Mouse (Mus musculus): ENCODE measurements at regions not wholly inside any gene's neighbourhood (a gene's known extent, or its start where the extent isn't known, plus 50 kb on each side); places are given as distances from the start of the nearest gene placed in this dataset.

GRCm38 (mm10) chr14:64570951-64571350 is 466.9 kb downstream of the Prss52 start:
- H3K36me3 ChIP-seq (ENCODE audit: control insufficient read depth, insufficient read depth, low read length): no peaks in the 10 kb centered on the region
- H3K9me3 ChIP-seq (ENCODE audit: control insufficient read depth, low read length): no peaks in the 10 kb centered on the region
- no peak overlapping the region for H3K9ac ChIP-seq (ENCODE audit: low read depth, low read length)
- H3K4me3 ChIP-seq (ENCODE audit: low read depth, low read length): no peak overlapping the region
- H3K27me3 ChIP-seq (replicated peaks; ENCODE audit: control insufficient read depth, insufficient read depth, low read length): no peaks in the 10 kb centered on the region
- 87% methylated on average over 7 of the region's 7 CpGs for WGBS
- no peak for ATAC-seq (replicated peaks; ENCODE audit: low FRiP score)
- no peaks in the 10 kb centered on the region for H3K4me1 ChIP-seq (replicated peaks; ENCODE audit: control insufficient read depth, insufficient read depth, low read length)
- no peak for DNase-seq (ENCODE audit: low spot score)
- no peak overlapping the region for H3K4me2 ChIP-seq
- no peak overlapping the region for H3K27ac ChIP-seq (ENCODE audit: low read depth, low read length)

GRCm38 (mm10) chr14:64572756-64573155 is 468.7 kb downstream of the Prss52 start:
- ATAC-seq (replicated peaks; ENCODE audit: low FRiP score) (no peak), DNase-seq (ENCODE audit: low spot score) (no peak)
- no peaks in the 10 kb centered on the region for H3K4me1 ChIP-seq (replicated peaks; ENCODE audit: control insufficient read depth, insufficient read depth, low read length)
- no peaks in the 10 kb centered on the region for H3K27me3 ChIP-seq (replicated peaks; ENCODE audit: control insufficient read depth, insufficient read depth, low read length)
- WGBS: 70% methylated on average over 2 of the region's 2 CpGs
- H3K9ac ChIP-seq (ENCODE audit: low read depth, low read length): no peak overlapping the region
- no peaks in the 10 kb centered on the region for H3K36me3 ChIP-seq (ENCODE audit: control insufficient read depth, insufficient read depth, low read length)
- no peaks in the 10 kb centered on the region for H3K9me3 ChIP-seq (ENCODE audit: control insufficient read depth, low read length)
- H3K27ac ChIP-seq (ENCODE audit: low read depth, low read length): no peak overlapping the region
- H3K4me3 ChIP-seq (ENCODE audit: low read depth, low read length): no peak overlapping the region
- no peak overlapping the region for H3K4me2 ChIP-seq

DNA sequence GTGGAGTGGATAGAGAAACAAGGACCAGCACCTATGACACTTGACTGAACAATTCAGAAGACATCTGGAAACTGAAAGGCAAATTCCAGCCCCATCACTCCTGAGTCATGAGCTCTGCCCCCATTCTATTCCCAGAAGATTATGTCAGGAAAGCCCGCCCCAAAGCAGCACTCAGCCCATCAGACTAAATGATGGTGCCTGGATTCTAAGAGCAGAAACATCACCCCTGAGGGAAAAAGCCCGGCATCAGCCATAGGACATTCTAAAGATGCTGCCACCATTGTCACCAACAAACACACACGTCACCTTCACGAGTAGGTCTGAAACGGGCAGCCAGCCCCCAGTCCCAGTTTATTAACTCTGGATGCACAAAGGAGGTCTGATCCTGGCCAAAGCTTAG is 469.7 kb downstream of the Prss52 start:
- Histone ChIP-seq H3K9me3 (ENCODE audit: control insufficient read depth, low read length) (no peaks in the 10 kb centered on the region), H3K36me3 (ENCODE audit: control insufficient read depth, insufficient read depth, low read length) (no peaks in the 10 kb centered on the region), H3K27ac (ENCODE audit: low read depth, low read length) (no peak overlapping the region), H3K4me2 (no peak overlapping the region), H3K4me3 (ENCODE audit: low read depth, low read length) (no peak overlapping the region), H3K9ac (ENCODE audit: low read depth, low read length) (no peak overlapping the region), H3K27me3 (replicated peaks; ENCODE audit: control insufficient read depth, insufficient read depth, low read length) (no peaks in the 10 kb centered on the region), H3K4me1 (replicated peaks; ENCODE audit: control insufficient read depth, insufficient read depth, low read length) (no peaks in the 10 kb centered on the region)
- 65% methylated on average over 5 of the region's 5 CpGs for WGBS
- no peak for DNase-seq (ENCODE audit: low spot score)
- ATAC-seq (replicated peaks; ENCODE audit: low FRiP score): no peak

DNA sequence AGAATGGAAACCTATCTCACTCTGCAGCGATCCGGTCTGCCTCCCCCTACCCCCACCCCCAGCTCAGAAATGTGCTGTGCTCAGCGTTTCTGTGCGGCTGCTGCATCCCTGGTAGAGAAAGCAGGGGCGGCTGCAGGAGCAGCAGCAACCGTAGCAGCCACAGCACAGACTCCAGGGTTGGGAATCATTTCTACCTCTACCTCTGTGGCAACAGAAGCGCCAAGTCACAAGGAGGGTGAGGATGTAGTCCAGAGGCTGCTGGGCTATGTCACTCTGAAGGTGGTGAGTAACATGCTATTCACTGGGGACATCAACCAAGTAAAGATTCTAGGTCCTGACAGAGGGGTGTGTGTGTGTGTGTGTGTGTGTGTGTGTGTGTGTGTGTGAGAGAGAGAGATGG is 470.2 kb downstream of the Prss52 start:
- Histone ChIP-seq H3K36me3 (ENCODE audit: control insufficient read depth, insufficient read depth, low read length) (no peaks in the 10 kb centered on the region), H3K27ac (ENCODE audit: low read depth, low read length) (no peak overlapping the region), H3K4me3 (ENCODE audit: low read depth, low read length) (no peak overlapping the region), H3K9ac (ENCODE audit: low read depth, low read length) (no peak overlapping the region), H3K9me3 (ENCODE audit: control insufficient read depth, low read length) (no peaks in the 10 kb centered on the region), H3K4me2 (no peak overlapping the region), H3K27me3 (replicated peaks; ENCODE audit: control insufficient read depth, insufficient read depth, low read length) (no peaks in the 10 kb centered on the region), H3K4me1 (replicated peaks; ENCODE audit: control insufficient read depth, insufficient read depth, low read length) (no peaks in the 10 kb centered on the region)
- WGBS: 65% methylated on average over 7 of the region's 7 CpGs
- DNase-seq (ENCODE audit: low spot score) (no peak), ATAC-seq (replicated peaks; ENCODE audit: low FRiP score) (no peak)

GRCm38 (mm10) chr14:64574773-64575172 is 470.7 kb downstream of the Prss52 start:
- Histone ChIP-seq H3K4me2 (no peak overlapping the region), H3K9ac (ENCODE audit: low read depth, low read length) (no peak overlapping the region), H3K27me3 (replicated peaks; ENCODE audit: control insufficient read depth, insufficient read depth, low read length) (0 out of 2 replicates have a peak, but pooled peaks cover 3% of the 10 kb centered on the region), H3K9me3 (ENCODE audit: control insufficient read depth, low read length) (no peaks in the 10 kb centered on the region), H3K4me1 (replicated peaks; ENCODE audit: control insufficient read depth, insufficient read depth, low read length) (no peaks in the 10 kb centered on the region), H3K4me3 (ENCODE audit: low read depth, low read length) (no peak overlapping the region), H3K27ac (ENCODE audit: low read depth, low read length) (no peak overlapping the region), H3K36me3 (ENCODE audit: control insufficient read depth, insufficient read depth, low read length) (no peaks in the 10 kb centered on the region)
- DNase-seq (ENCODE audit: low spot score): no peak
- ATAC-seq (replicated peaks; ENCODE audit: low FRiP score): no peak
- WGBS: 76% methylated on average over 6 of the region's 6 CpGs

- 55% methylated on average over 4 of the region's 4 CpGs for WGBS
- Histone ChIP-seq H3K27me3 (replicated peaks; ENCODE audit: control insufficient read depth, insufficient read depth, low read length) (0 out of 2 replicates have a peak, but pooled peaks cover 12% of the 10 kb centered on the region), H3K9ac (ENCODE audit: low read depth, low read length) (no peak overlapping the region), H3K4me1 (replicated peaks; ENCODE audit: control insufficient read depth, insufficient read depth, low read length) (no peaks in the 10 kb centered on the region), H3K4me3 (ENCODE audit: low read depth, low read length) (no peak overlapping the region), H3K36me3 (ENCODE audit: control insufficient read depth, insufficient read depth, low read length) (no peaks in the 10 kb centered on the region), H3K9me3 (ENCODE audit: control insufficient read depth, low read length) (no peaks in the 10 kb centered on the region), H3K27ac (ENCODE audit: low read depth, low read length) (no peak overlapping the region), H3K4me2 (no peak overlapping the region)
- ATAC-seq (replicated peaks; ENCODE audit: low FRiP score) (no peak), DNase-seq (ENCODE audit: low spot score) (no peak)
Observed at GRCm38 (mm10) chr14:64575954-64576353, 471.9 kb downstream of the Prss52 start.

DNA sequence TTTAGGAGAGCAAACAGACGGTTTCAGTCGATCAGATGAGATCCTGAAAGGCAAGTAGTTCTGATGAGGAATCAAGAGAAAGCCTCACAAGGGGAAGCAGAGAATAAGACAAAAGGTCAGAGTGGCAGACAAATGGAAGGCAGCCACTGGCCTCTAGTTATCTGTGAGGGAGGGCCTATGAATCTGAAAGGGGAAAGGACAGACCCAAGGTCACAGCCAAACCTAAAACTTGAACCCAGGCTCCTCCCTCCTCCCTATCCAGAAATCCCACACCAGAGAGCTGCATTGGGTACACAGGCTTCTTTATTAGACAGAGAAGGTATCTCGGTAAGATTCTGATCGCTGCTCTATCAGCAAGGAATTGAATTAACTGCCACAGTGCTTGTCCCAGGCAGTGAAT is 476.0 kb downstream of the Prss52 start:
- Histone ChIP-seq H3K27ac (ENCODE audit: low read depth, low read length) (no peak overlapping the region), H3K4me2 (no peak overlapping the region), H3K36me3 (ENCODE audit: control insufficient read depth, insufficient read depth, low read length) (no peaks in the 10 kb centered on the region), H3K9me3 (ENCODE audit: control insufficient read depth, low read length) (no peaks in the 10 kb centered on the region), H3K9ac (ENCODE audit: low read depth, low read length) (no peak overlapping the region), H3K4me1 (replicated peaks; ENCODE audit: control insufficient read depth, insufficient read depth, low read length) (no peaks in the 10 kb centered on the region), H3K4me3 (ENCODE audit: low read depth, low read length) (no peak overlapping the region), H3K27me3 (replicated peaks; ENCODE audit: control insufficient read depth, insufficient read depth, low read length) (peaks cover 35% of the 10 kb centered on the region)
- 63% methylated on average over 4 of the region's 4 CpGs for WGBS
- ATAC-seq (replicated peaks; ENCODE audit: low FRiP score) (no peak), DNase-seq (ENCODE audit: low spot score) (no peak)

DNA sequence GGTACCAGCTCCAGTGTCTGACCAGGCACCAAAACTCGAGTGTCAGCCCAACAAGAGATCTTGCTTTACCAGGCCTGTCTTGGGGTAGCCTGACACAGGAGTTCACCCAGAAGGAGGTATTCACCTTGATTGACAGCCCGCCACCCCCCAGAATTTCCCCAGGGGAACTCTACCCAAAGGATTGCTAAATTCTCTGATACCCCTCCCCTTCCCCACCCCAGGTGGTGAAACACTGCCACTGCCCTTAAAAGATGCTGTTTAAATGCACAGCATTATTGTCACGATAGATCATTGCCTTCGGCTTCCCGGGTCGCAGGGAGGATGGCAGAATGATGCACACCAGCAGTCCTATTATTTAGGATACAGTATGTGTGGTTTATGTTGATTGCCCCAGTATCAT is 476.8 kb downstream of the Prss52 start:
- Histone ChIP-seq H3K27ac (ENCODE audit: low read depth, low read length) (no peak overlapping the region), H3K4me2 (no peak overlapping the region), H3K9ac (ENCODE audit: low read depth, low read length) (no peak overlapping the region), H3K9me3 (ENCODE audit: control insufficient read depth, low read length) (no peaks in the 10 kb centered on the region), H3K4me1 (replicated peaks; ENCODE audit: control insufficient read depth, insufficient read depth, low read length) (no peaks in the 10 kb centered on the region), H3K4me3 (ENCODE audit: low read depth, low read length) (no peak overlapping the region), H3K36me3 (ENCODE audit: control insufficient read depth, insufficient read depth, low read length) (no peaks in the 10 kb centered on the region), H3K27me3 (replicated peaks; ENCODE audit: control insufficient read depth, insufficient read depth, low read length) (peaks cover 42% of the 10 kb centered on the region)
- WGBS: 55% methylated on average over 6 of the region's 6 CpGs
- no peak for DNase-seq (ENCODE audit: low spot score)
- ATAC-seq (replicated peaks; ENCODE audit: low FRiP score): no peak

- ATAC-seq (replicated peaks; ENCODE audit: low FRiP score) (no peak), DNase-seq (ENCODE audit: low spot score) (no peak)
- Histone ChIP-seq H3K4me3 (ENCODE audit: low read depth, low read length) (no peak overlapping the region), H3K27me3 (replicated peaks; ENCODE audit: control insufficient read depth, insufficient read depth, low read length) (peaks cover 51% of the 10 kb centered on the region), H3K36me3 (ENCODE audit: control insufficient read depth, insufficient read depth, low read length) (no peaks in the 10 kb centered on the region), H3K4me1 (replicated peaks; ENCODE audit: control insufficient read depth, insufficient read depth, low read length) (no peaks in the 10 kb centered on the region), H3K9ac (ENCODE audit: low read depth, low read length) (no peak overlapping the region), H3K9me3 (ENCODE audit: control insufficient read depth, low read length) (no peaks in the 10 kb centered on the region), H3K27ac (ENCODE audit: low read depth, low read length) (no peak overlapping the region), H3K4me2 (no peak overlapping the region)
- WGBS: 35% methylated on average over 7 of the region's 7 CpGs
Observed at GRCm38 (mm10) chr14:64581705-64582104, 477.6 kb downstream of the Prss52 start.
